Mouse (Mus musculus): Measurements from ENCODE around the gene Pcgf5. TPM values are rescaled to one million over a fixed set of nuclear protein-coding genes. Genes with fewer than 3 reads are reported as not detected.

Gene Pcgf5
- polyA plus RNA-seq, 1 experiment from 2014 or later, result 18.0 TPM

DNA sequence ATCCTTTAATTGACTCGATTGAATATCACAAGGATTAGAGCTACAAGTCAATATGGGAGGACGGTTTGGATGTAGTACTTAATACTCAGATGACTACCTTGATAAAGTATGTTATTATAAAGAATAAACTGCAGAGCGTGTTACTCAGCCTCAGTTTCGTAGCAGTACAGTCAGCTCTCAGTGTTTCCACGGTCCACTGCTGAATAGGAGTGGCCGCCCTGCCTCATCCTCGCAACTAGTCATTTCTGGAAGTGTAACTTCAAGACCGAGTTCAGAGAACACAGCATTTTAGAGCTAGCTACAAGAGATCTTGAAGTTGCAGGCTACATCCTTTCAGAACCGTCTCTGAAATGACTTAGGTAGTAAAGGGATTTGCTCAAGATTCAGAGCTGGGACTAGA is 2.8 kb downstream of the Pcgf5 start:
- WGBS, result 83% methylated on average over 9 of the region's 9 CpGs
- peaks cover 5% of the 10 kb centered on the region; the same call in 1 of the 2 replicates for H3K4me1 ChIP-seq
- H3K36me3 ChIP-seq, result no peaks in the 10 kb centered on the region
- H3K27me3 ChIP-seq (replicated peaks), result peaks cover 33% of the 10 kb centered on the region
- no peak overlapping the region for H3K9ac ChIP-seq
- no peak overlapping the region for H3K27ac ChIP-seq
- ATAC-seq (ENCODE audit: insufficient read depth, low FRiP score, low read depth), result no peak
- no peak overlapping the region for H3K4me3 ChIP-seq (replicated peaks)
- H3K9me3 ChIP-seq, result no peaks in the 10 kb centered on the region
- H3K4me2 ChIP-seq, result no peak overlapping the region

DNA sequence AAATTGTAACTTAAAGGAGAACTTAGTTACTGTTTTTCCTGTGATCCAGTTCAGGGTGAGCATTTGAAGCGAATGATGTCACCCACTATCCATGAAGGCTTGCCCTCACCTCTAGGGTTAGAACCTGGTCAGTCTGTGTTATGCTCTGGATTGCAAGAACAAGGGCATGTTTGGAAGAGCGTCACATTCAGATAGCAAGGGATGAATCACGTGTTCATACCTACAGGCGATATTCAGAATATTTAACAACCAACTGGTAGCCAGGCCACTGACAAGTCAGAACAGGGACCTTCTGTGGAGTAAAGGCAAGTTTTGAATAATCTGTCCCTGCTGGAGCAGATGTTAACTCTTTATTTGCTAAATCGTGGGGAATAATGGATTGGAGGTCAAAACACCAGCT is 14.4 kb downstream of the Pcgf5 start:
- no peak for ATAC-seq (ENCODE audit: insufficient read depth, low FRiP score, low read depth)
- H3K27ac ChIP-seq, result no peak overlapping the region
- H3K4me2 ChIP-seq, result no peak overlapping the region
- WGBS, result 80% methylated on average over 5 of the region's 5 CpGs
- H3K4me3 ChIP-seq (replicated peaks), result no peak overlapping the region
- H3K9me3 ChIP-seq, result no peaks in the 10 kb centered on the region
- H3K9ac ChIP-seq, result no peak overlapping the region
- H3K27me3 ChIP-seq (replicated peaks), result no peaks in the 10 kb centered on the region
- H3K4me1 ChIP-seq, result no peaks in the 10 kb centered on the region
- H3K36me3 ChIP-seq, result no peaks in the 10 kb centered on the region

DNA sequence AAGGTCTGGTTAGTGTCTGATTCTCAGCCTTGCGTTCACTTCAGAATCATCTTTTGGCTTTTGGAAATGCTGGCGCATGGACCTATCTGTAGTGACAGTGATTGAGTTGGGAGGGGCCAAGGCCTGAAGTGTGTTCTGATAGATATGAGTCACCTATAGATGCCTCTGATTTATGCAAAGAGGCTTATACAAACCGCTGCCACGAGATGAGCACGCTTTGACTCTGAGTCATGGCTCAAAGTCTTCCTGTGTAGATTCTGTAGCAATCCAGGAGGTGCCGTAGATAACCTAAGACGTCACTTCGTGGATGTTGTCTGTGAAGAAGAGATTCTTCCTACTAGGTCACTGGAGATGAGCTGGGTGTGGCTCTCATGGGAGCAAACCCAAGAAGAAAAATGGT is 16.6 kb downstream of the Pcgf5 start:
- Histone ChIP-seq H3K27ac (no peak overlapping the region), H3K4me3 (replicated peaks) (no peak overlapping the region), H3K27me3 (replicated peaks) (no peaks in the 10 kb centered on the region), H3K9me3 (no peaks in the 10 kb centered on the region), H3K4me1 (no peaks in the 10 kb centered on the region), H3K4me2 (no peak overlapping the region), H3K36me3 (no peaks in the 10 kb centered on the region), H3K9ac (no peak overlapping the region)
- ATAC-seq (ENCODE audit: insufficient read depth, low FRiP score, low read depth), result no peak
- 80% methylated on average over 8 of the region's 8 CpGs for WGBS

DNA sequence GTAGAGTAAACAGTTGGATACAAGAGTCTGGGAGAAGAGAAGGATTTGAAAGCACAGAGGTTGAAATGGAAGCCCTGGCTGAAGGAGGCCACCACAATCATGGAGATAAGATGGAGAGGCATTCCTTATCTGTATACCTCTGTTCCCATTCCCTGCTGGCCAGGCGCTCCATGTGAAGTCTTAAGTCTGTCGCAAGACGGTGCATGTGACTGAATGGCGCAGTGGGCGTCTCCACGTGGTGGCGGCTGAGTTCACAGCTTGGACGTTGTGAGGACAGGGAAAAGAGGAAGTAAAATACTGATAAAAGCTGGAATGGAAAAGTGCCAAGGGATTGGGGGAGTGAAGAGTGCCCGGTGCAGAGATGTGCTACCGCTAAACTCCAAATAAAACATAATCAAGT is 23.4 kb downstream of the Pcgf5 start:
- Histone ChIP-seq H3K9me3 (no peaks in the 10 kb centered on the region), H3K27ac (no peak overlapping the region), H3K27me3 (replicated peaks) (no peaks in the 10 kb centered on the region), H3K9ac (no peak overlapping the region), H3K36me3 (no peaks in the 10 kb centered on the region), H3K4me3 (replicated peaks) (no peak overlapping the region), H3K4me2 (no peak overlapping the region), H3K4me1 (no peaks in the 10 kb centered on the region)
- WGBS, result 77% methylated on average over 10 of the region's 10 CpGs
- peak; percentile 47; the same call in 1 of the 2 replicates for ATAC-seq (ENCODE audit: insufficient read depth, low FRiP score, low read depth)

DNA sequence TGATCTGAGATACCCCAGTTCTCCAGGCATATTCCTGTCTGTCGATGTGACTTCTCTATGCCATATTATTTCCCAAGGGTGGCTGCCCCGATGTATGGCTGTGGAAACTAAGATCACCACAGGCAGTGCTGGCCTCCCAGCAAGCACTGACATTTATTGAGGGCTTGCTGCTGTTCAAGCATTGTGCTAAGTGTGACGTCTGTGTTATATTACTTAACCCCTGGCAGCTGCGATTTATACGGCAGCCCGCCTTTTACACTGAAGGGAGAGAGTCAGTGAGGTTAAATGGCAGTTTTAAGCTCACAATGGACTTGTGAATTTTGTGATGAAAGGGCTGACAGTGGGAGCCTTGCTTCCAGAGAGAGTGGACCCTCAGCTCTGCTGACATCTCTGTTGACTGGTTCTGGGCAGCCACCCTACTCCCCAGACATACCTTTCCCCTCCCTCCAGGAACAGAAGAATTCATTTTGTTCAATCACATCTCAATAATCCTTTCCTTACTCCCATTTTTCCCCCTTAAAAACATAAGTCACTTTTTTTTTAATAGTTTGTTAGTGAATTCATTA is 25.0 kb downstream of the Pcgf5 start:
- no peak for ATAC-seq (ENCODE audit: insufficient read depth, low FRiP score, low read depth)
- no peak overlapping the region for H3K27ac ChIP-seq
- H3K36me3 ChIP-seq, result no peaks in the 10 kb centered on the region
- 45% methylated on average over 6 of the region's 6 CpGs for WGBS
- H3K4me3 ChIP-seq (replicated peaks), result no peak overlapping the region
- H3K4me2 ChIP-seq, result no peak overlapping the region
- no peaks in the 10 kb centered on the region for H3K4me1 ChIP-seq
- H3K27me3 ChIP-seq (replicated peaks), result no peaks in the 10 kb centered on the region
- no peak overlapping the region for H3K9ac ChIP-seq
- no peaks in the 10 kb centered on the region for H3K9me3 ChIP-seq

DNA sequence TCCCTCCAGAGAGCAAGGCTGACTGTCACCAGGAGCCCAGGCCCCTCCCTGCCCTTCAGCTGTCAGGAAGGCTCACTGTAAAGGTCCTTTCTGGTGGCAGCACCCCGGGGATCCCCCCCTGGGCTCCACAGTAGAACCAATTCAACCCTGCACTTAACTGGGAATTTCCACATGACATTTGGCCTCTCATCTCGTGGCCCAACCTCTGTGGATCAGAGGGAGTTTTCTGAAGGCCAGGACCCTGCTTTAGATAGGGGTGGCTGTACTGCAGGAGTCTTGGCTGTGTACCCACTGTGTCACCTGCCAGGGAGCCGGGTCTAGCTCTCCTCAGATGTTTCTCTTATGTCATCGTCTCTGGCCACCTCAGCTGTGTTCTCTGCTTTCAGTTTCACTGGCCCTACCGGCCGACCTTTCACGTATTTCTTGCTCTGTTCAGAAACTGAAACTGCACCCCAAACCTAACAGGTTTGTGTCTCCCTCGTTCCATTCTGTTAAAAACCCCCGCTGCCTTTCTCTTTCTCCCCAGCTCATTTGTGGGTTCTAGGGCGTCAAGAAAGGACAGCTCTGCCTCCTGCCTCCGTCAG is 27.2 kb downstream of the Pcgf5 start:
- no peaks in the 10 kb centered on the region for H3K27me3 ChIP-seq (replicated peaks)
- no peak overlapping the region for H3K4me2 ChIP-seq
- no peak overlapping the region for H3K9ac ChIP-seq
- no peak overlapping the region for H3K4me3 ChIP-seq (replicated peaks)
- no peak for ATAC-seq (ENCODE audit: insufficient read depth, low FRiP score, low read depth)
- H3K36me3 ChIP-seq, result no peaks in the 10 kb centered on the region
- no peaks in the 10 kb centered on the region for H3K9me3 ChIP-seq
- H3K27ac ChIP-seq, result no peak overlapping the region
- WGBS, result 76% methylated on average over 11 of the region's 11 CpGs
- H3K4me1 ChIP-seq, result no peaks in the 10 kb centered on the region

DNA sequence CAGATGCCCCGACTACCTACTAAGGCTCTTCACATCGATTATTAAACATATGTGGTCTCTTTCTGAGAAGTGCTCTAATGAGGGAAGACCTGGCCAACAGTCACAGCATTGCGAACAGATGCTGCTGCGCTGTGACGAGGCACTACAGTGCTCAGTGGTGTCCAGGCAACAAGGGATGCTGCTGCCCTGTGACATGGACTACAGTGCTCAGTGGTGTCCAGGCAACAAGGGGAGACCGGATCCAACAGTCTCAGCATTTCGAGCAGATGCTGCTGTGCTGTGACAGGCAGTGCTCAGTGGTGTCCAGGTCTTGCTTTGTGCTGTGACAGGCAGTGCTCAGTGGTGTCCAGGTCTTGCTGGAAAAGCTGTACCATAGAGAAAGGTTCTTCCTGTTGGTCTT is 29.6 kb downstream of the Pcgf5 start:
- Histone ChIP-seq H3K4me2 (no peak overlapping the region), H3K36me3 (no peaks in the 10 kb centered on the region), H3K9me3 (no peaks in the 10 kb centered on the region), H3K27ac (no peak overlapping the region), H3K27me3 (replicated peaks) (no peaks in the 10 kb centered on the region), H3K4me3 (replicated peaks) (no peak overlapping the region), H3K4me1 (no peaks in the 10 kb centered on the region), H3K9ac (no peak overlapping the region)
- ATAC-seq (ENCODE audit: insufficient read depth, low FRiP score, low read depth), result no peak
- WGBS, result 91% methylated on average over 7 of the region's 7 CpGs

DNA sequence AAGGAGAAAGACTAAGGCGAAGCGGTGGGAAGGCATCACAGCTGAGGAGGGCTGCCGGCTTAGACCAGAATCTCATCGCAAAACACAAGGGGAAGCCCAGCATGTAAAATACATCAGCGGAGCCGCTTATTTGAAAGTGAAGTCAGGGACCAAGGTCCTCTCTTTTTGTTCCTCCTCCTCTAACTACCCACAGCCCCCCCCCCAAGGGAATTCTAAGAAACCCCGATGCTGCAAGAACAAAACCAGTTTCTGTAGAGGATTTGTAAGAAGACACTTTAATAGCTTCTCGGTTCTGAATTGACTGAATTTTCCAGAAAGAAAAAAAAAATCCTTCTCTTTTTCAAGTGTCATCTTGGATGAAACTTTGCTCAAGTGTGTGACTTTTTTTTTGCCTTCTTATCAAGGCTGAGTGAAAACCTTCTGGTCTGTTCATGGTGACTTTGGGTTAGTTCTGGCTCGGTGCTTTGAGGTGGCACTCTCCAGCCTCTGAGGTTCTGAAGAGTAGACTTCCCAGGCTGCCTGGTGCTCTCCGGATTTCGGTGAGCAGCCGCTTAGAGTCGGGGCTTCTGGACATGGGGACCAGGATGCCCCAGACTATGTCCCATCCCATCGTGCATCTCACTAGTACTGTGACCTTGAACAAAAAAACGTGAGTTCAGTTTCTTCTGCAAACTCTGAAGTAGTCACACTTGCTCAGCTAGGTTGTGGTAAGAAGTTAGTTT is 30.6 kb downstream of the Pcgf5 start:
- H3K27me3 ChIP-seq (replicated peaks), result no peaks in the 10 kb centered on the region
- no peak overlapping the region for H3K9ac ChIP-seq
- ATAC-seq (ENCODE audit: insufficient read depth, low FRiP score, low read depth), result no peak
- WGBS, result 78% methylated on average over 15 of the region's 15 CpGs
- no peaks in the 10 kb centered on the region for H3K4me1 ChIP-seq
- H3K27ac ChIP-seq, result no peak overlapping the region
- no peak overlapping the region for H3K4me3 ChIP-seq (replicated peaks)
- H3K4me2 ChIP-seq, result no peak overlapping the region
- H3K9me3 ChIP-seq, result no peaks in the 10 kb centered on the region
- no peaks in the 10 kb centered on the region for H3K36me3 ChIP-seq

DNA sequence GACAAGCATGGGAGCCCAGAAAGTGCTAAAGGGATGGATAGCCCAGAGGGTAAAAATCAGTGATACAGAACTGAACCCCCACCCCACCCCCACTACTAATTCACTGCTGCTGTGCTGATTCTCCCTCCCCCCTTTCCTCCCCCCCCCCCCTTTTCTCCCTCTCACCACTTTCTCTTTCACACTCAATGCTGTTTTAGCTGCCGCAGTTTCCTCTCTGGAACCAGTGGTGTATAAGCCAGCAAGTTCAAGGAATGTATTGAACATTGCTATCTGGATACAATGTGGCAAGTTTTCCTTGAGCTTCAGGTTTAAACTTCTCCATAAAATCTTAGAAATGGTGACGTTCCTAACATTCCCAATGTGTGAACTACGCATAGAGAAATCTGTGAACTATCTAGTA is 34.8 kb downstream of the Pcgf5 start:
- H3K9me3 ChIP-seq, result no peaks in the 10 kb centered on the region
- no peak overlapping the region for H3K4me3 ChIP-seq (replicated peaks)
- H3K27ac ChIP-seq, result no peak overlapping the region

DNA sequence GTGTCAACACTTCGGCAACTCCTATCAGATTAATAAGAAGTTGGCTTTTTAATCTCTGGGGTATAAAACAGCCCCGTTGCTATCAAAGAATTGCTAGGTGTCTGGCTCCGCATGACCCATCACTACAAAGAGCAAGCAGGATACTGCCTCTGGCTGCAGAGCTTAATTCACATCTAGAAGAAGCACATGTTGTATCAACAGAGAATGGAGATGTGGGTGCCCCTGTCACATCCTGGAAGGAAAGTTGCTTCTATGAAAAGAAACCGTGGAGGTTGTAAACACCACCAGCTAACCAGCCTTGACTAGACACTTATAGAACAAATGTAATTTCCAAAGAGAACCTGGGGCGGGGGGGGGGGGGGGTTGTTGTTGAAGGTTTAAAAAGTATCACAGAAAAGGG is 35.9 kb downstream of the Pcgf5 start:
- Histone ChIP-seq H3K4me2 (no peak overlapping the region), H3K27me3 (replicated peaks) (no peaks in the 10 kb centered on the region), H3K9me3 (no peaks in the 10 kb centered on the region), H3K36me3 (no peaks in the 10 kb centered on the region), H3K27ac (no peak overlapping the region), H3K4me3 (replicated peaks) (no peak overlapping the region), H3K9ac (no peak overlapping the region), H3K4me1 (no peaks in the 10 kb centered on the region)
- ATAC-seq (ENCODE audit: insufficient read depth, low FRiP score, low read depth), result no peak
- 75% methylated on average over 5 of the region's 5 CpGs for WGBS

More for the DNA sequence above, 34.8 kb downstream of the Pcgf5 start:
- Histone ChIP-seq H3K36me3 (no peaks in the 10 kb centered on the region), H3K4me2 (no peak overlapping the region), H3K4me1 (no peaks in the 10 kb centered on the region), H3K27me3 (replicated peaks) (no peaks in the 10 kb centered on the region), H3K9ac (no peak overlapping the region)
- WGBS, result 91% methylated on average over 3 of the region's 3 CpGs
- no peak for ATAC-seq (ENCODE audit: insufficient read depth, low FRiP score, low read depth)

DNA sequence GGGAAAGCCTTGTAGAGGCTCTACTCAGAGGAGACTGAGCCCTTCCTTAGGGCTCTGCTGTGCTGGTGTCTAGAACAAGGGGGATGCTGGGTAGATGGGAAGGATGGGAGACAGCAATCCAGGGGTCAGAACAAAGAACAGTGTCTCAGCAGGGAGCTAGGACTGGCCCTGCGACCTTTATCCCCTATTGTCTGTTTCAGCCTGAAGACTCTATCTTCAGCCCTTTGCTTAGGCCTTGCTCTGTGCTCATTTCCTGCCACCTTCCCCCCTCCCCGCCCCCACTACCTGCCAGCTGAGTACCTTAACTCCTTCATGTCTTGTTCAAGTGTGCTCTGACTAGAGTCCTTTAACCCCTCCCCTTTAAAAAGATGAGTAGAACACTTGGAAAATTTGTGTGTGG is 36.3 kb downstream of the Pcgf5 start:
- Histone ChIP-seq H3K9me3 (no peaks in the 10 kb centered on the region), H3K9ac (no peak overlapping the region), H3K27ac (no peak overlapping the region), H3K4me1 (no peaks in the 10 kb centered on the region), H3K4me3 (replicated peaks) (no peak overlapping the region), H3K27me3 (replicated peaks) (no peaks in the 10 kb centered on the region), H3K36me3 (no peaks in the 10 kb centered on the region), H3K4me2 (no peak overlapping the region)
- ATAC-seq (ENCODE audit: insufficient read depth, low FRiP score, low read depth), result no peak
- WGBS, result 25% methylated on average over 2 of the region's 2 CpGs

DNA sequence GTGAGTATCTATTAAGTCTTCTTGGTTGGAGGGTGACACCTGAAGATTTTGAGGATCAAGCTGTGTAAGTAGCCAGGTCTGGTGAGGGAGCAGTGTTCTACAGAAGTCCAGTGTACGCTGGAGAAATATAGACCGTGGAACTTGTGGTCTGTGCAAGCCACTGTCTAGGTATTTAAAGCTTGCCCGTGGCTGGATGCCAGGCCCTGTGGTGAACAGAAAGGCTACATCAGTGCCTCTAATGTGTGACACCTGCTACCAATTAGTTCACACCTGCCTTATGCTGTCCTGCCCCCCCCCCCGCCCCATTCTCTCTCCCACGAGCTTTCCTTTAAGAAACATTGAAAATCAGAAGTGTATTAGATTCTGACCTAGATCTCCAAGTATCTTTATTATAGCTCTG is 40.4 kb downstream of the Pcgf5 start:
- Histone ChIP-seq H3K4me3 (replicated peaks) (no peak overlapping the region), H3K27me3 (replicated peaks) (no peaks in the 10 kb centered on the region), H3K4me2 (no peak overlapping the region), H3K4me1 (no peaks in the 10 kb centered on the region), H3K9me3 (no peaks in the 10 kb centered on the region), H3K9ac (no peak overlapping the region), H3K27ac (no peak overlapping the region), H3K36me3 (no peaks in the 10 kb centered on the region)
- 80% methylated on average over 5 of the region's 5 CpGs for WGBS
- ATAC-seq (ENCODE audit: insufficient read depth, low FRiP score, low read depth), result no peak
